Mouse (Mus musculus) left cerebral cortex, adult 2 months (tissue): Measurements from ENCODE around the gene Smg9. TPM values are rescaled to one million over a fixed set of nuclear protein-coding genes. Genes with fewer than 3 reads are reported as not detected.

Source experiments
- DNase-seq, 2 experiments: peaks; one replicate each; pipeline ENCODE4 v3.0.0; 2021 to 2022; ENCODE audit warnings: low spot score in 2 of 2, mixed read lengths in 1 of 2; ENCODE audit errors: extremely low spot score in 1 of 2
- H3K27ac ChIP-seq: fragments of 200-600 bp; 2 replicates; pipeline ENCODE4 v1.8.1; 2022
- H3K4me3 ChIP-seq: fragments of 200-600 bp; 2 replicates; pipeline ENCODE4 v1.8.1; 2022
- CTCF ChIP-seq: fragments of 200-600 bp; IDR thresholded peaks from 2 replicates; pipeline ENCODE4 v1.8.1; 2022; ENCODE audit warnings: antibody characterized with exemption, mild to moderate bottlenecking, moderate library complexity
- intact Hi-C: fragments of 180-260 bp; cut with DNase I; formaldehyde crosslinking; loops from one replicate; pipeline ENCODE4 v1.15.1; 2025
- total RNA-seq, 2 experiments: library from RNA; stranded (reverse); gene quantifications; 2 replicates each; pipeline ENCODE4 v1.2.3; 2021

Smg9 gene
- total RNA-seq, 2 experiments from 2014 or later: 43.7 to 47.5 TPM

- H3K27ac ChIP-seq: no peak overlapping the region
- H3K4me3 ChIP-seq: no peak overlapping the region
- no peak for TF ChIP-seq CTCF
- intact Hi-C loops: no loop called here
- no peak for DNase-seq
These were observed 22.8 kb downstream of the Smg9 start for GRCm38 (mm10) chr7:24422251-24422650.

- H3K4me3 ChIP-seq: no peak overlapping the region
- intact Hi-C loops: no loop called here
- no peak for TF ChIP-seq CTCF
- DNase-seq: no peak
- no peak overlapping the region for H3K27ac ChIP-seq
These were observed 23.8 kb downstream of the Smg9 start for GRCm38 (mm10) chr7:24423107-24423763.

- TF ChIP-seq CTCF: no peak
- DNase-seq: no peak
- H3K27ac ChIP-seq: no peak overlapping the region
- intact Hi-C loops: no loop called here
- H3K4me3 ChIP-seq: no peak overlapping the region
These were observed 24.7 kb downstream of the Smg9 start for GRCm38 (mm10) chr7:24423956-24424732.

GRCm38 (mm10) chr7:24425919-24426318 lies 26.5 kb downstream of the Smg9 start:
- intact Hi-C loops: no loop called here
- Histone ChIP-seq H3K27ac (no peak overlapping the region), H3K4me3 (no peak overlapping the region)
- no peak for DNase-seq
- no peak for TF ChIP-seq CTCF

GRCm38 (mm10) chr7:24427168-24427567 lies 27.7 kb downstream of the Smg9 start:
- H3K4me3 ChIP-seq: no peak overlapping the region
- TF ChIP-seq CTCF: no peak
- intact Hi-C loops: no loop called here
- no peak for DNase-seq
- no peak overlapping the region for H3K27ac ChIP-seq

GRCm38 (mm10) chr7:24428725-24429124 lies 29.3 kb downstream of the Smg9 start:
- Histone ChIP-seq H3K27ac (peak overlapping the region; percentile 32), H3K4me3 (no peak overlapping the region)
- no peak for DNase-seq
- intact Hi-C loops: no loop called here
- TF ChIP-seq CTCF: no peak

GRCm38 (mm10) chr7:24429413-24430112 lies 30.1 kb downstream of the Smg9 start:
- Histone ChIP-seq H3K4me3 (no peak overlapping the region), H3K27ac (peak overlapping the region; percentile 81)
- DNase-seq: peak; percentile 65 to 80
- TF ChIP-seq CTCF: no peak
- intact Hi-C loops: no loop called here

GRCm38 (mm10) chr7:24430551-24431345 lies 31.3 kb downstream of the Smg9 start:
- Histone ChIP-seq H3K4me3 (no peak overlapping the region), H3K27ac (peak overlapping the region; percentile 16)
- TF ChIP-seq CTCF: no peak
- no peak for DNase-seq
- intact Hi-C loops: no loop called here

GRCm38 (mm10) chr7:24431713-24432112 lies 32.3 kb downstream of the Smg9 start:
- Histone ChIP-seq H3K27ac (no peak overlapping the region), H3K4me3 (no peak overlapping the region)
- no peak for DNase-seq
- no peak for TF ChIP-seq CTCF
- intact Hi-C loops: no loop called here

- H3K4me3 ChIP-seq: no peak overlapping the region
- no peak for DNase-seq
- H3K27ac ChIP-seq: no peak overlapping the region
- intact Hi-C loops: no loop called here
- TF ChIP-seq CTCF: no peak
These were observed 35.9 kb downstream of the Smg9 start for GRCm38 (mm10) chr7:24435305-24435704.

GRCm38 (mm10) chr7:24437981-24438380 lies 38.6 kb downstream of the Smg9 start:
- DNase-seq: peak in 1 of 2 experiments; percentile 60
- Histone ChIP-seq H3K27ac (peak overlapping the region; percentile 73), H3K4me3 (no peak overlapping the region)
- intact Hi-C loops: no loop called here
- TF ChIP-seq CTCF: no peak

GRCm38 (mm10) chr7:24439191-24439590 lies 39.8 kb downstream of the Smg9 start:
- Histone ChIP-seq H3K27ac (peak overlapping the region; percentile 50; the same call in 1 of the 2 replicates), H3K4me3 (no peak overlapping the region)
- DNase-seq: no peak
- intact Hi-C loops: no loop called here
- TF ChIP-seq CTCF: no peak
